Mouse (Mus musculus) retina, embryonic 14.5 days (tissue): ENCODE results near the gene Acsl5.

Source experiments
- DNase-seq: peaks from one replicate; pipeline ENCODE4 v3.0.0-alpha.2; 2015; ENCODE audit warnings: low spot score

The Acsl5 gene

DNA sequence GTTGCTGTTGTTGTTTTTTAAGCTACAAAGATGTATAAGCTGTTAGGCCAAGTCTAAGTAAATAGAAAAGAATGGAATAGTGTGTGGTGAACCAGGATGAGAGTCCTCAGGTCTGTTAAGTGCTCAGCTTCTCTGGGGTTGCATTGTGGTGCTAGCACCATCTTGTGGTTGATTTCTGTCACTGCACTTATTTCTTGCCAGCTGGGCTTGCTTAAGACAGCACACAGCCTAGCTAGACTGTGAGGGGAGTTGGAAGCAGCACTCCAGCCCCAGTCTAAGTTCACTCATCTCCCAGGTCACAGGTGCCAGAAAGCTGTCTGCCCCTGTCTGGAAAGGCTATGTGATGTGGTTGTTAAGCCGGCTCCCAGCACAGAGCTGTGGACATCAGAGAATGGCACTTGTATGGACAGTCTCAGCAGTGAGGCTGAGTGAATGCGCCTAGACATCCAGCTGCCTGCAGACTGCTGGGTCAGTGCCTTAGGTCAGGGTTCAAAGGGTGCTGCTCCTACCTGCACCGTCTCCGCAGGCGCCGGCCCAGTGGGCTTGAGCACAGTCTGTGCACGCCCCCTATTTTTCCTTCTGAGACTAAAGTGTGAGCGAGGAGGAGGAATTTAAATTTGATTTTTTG lies 81.0 kb downstream of the Acsl5 start:
- DNase-seq, result peak; percentile 91

DNA sequence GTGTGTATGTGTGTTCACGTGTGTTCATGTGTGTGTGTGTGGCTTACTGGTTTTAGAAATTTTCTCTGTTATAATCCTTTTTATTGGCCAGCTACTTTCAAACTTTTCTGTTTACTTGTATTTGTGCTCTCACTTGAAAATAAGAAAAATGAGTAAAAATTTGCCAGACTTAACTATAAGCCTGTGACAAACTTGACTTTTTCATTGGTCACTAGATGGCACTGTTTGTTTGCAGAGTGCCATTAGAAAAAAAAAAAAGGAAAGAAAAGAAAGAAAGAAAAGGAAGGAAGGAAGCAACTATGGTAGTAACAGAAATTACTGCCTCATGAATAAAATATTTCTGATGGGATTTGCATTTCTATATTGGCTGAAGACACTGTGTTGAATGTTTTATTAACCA lies 84.1 kb downstream of the Acsl5 start:
- peak; percentile 66 for DNase-seq

DNA sequence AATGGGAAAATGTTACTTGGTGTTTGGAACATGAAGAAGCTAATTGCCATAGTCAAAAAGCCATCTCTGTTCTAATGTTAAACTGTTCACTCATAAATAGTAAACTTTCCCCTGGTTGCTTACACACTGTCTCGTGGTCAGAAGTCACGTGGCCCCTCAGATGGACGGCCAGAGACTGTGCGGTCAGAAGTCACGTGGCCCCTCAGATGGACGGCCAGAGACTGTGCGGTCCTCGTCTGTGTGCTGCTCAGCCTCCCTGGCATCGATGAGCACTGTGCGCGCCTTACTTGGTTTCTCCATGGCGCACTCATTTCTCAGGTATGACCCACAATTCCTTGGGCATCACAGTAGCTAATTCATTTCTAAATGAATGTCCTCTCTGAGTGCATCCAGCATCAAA lies 84.7 kb downstream of the Acsl5 start:
- no peak for DNase-seq

DNA sequence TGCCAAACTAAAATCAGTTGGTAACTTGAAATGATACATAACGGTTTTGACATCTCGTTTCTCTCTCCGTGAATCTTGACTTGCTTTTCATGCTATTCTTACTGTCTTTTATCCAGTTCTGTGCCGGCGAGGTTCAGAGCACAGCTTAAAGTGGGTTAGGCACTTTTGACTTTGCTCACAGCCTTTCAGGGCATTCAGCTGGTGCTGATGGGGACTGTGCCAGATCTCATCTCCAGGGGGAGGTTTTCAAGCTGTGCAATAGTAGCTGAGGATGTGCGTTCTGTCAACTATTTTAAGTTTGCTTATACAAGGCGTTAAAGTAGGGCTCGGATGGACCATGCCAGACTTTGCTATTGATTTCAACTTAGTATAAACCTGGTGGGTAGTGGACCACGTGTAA lies 85.3 kb downstream of the Acsl5 start:
- no peak for DNase-seq

DNA sequence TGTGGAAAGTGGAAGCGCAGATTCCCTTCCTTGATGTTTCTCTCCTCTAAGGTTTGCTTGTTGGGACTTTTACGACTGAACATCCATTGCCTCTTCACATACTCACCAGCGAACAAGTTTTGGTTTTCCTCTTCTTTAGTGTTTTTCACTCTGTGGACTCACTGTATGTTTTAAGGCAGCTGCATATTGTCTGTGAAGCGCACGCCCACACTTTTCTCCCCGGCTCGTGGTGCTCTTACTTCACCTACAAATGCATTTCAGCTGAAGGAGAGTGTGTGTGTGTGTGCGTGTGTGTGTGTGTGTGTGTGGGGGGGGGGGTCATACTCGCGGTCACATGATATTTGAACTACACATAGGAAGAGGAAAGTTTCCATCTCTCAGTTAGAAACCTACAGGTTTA lies 85.9 kb downstream of the Acsl5 start:
- no peak for DNase-seq

DNA sequence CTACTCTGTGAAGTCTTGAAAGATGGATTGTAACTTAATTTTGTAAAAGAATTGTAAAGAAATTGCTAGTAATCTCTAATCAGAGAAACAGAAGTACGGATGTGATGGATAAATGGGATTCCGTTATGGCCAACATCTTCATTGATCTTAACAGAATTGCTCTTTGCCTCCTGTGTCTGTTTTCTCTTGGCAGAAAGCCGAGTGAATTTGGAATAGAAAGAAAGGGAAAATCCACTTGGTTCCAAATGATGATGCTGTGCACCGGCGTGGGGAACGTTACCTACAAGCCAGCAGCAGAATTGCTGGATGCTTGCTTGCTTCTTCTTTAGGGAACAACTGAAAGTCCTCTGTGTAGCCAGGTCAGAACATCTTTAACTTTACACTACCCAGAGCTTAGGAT lies 88.8 kb downstream of the Acsl5 start:
- DNase-seq, result no peak

DNA sequence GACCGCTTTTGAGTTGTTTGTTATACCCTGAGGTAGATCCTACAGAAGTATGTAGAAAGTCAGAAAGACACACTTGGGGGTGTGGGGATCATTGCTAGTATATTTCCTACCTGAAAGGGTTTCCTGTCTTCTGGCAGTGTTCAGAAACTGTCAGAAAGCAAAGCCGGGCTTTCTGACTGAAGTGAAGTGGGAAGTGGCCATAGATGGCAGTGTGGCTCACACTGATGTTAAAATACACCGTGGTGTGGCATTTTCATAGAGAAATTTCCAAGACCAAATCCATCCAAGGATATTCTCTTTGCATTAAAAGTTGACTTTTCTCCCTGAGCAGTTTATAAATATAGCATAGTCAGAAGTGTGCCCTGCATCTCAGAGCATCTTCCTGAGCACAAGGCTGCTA lies 89.6 kb downstream of the Acsl5 start:
- no peak for DNase-seq

DNA sequence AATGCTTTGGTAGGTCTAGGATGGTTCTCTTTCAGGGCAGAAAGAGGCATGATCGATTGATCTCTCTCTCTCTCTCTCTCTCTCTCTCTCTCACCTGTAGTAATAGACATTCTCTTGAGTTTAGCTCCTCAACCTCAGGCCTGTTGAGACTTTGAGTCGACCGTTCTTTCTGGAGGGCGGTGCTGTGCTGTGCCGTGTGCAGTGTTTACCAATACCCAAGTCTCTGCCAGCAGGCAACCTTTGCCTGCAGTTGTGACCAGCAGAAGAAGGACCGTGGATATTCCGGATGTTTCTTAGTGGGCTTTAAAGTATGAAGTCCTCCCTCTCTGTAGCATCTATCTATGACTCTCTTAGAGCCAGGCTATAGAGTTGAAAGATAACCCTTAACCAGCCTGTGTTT lies 90.7 kb downstream of the Acsl5 start:
- DNase-seq, result no peak

DNA sequence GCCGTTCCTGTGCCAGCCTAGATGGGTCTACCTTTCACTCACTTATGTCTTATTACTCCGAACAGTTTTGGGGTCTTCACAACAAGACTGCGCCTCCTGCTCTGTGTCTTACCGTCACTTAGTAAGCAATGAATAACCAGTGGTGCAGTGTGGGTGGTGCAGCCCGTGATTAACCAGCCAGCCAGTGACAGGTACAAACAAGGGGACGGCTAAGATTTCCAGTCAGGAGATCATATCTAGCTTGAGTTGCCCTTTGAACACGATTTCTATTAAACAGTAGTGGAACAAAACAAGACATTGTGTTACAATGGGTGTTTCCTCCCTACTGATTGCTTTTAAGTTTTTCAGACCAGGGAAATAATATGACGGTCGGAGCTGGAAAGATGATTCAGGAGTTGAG lies 91.5 kb downstream of the Acsl5 start:
- DNase-seq, result no peak
